Mouse (Mus musculus): ENCODE measurements around the gene Ppp4r1. TPM values are rescaled to one million over a fixed set of nuclear protein-coding genes. Genes with fewer than 3 reads are reported as not detected.

Gene Ppp4r1
- polyA plus RNA-seq, 1 experiment from 2014 or later, result 8.0 TPM

DNA sequence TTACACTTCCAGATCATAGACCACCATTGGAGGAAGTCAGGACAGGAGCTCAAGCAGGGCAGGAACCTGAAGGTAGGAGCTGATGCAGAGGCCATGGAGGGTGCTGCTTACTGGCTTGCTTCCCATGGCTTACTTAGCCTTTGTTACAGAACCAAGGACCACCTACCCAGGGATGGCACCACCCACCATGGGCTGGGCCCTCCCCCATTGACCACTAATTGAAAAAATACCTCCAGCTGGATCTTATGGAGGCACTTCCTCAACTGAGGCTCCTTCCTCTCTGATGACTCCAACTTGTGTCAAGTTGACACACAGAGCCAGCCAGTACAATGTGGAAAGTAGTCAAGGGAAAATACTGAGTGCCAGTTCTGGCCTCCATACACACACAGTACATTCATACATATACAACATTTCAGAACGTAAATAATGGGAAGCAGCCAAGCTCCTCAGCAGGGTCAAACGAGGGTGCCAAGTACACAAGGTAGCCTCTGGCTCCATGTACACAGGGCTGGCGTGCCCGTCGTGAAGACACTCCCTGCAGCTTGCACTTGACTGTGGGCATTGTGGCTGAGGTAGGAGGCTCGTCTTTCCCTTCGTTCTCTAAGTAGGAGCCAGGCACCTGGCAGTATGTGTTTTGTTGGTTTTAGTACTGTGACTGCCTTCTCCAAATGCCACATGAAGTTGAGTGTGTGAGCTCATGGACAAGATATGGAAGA is 57.3 kb downstream of the Ppp4r1 start:
- H3K4me3 ChIP-seq (ENCODE audit: low read depth, low read length), result no peak overlapping the region
- no peaks in the 10 kb centered on the region for H3K27me3 ChIP-seq (ENCODE audit: insufficient read depth, low read length)
- no peak for DNase-seq
- WGBS (ENCODE audit: insufficient replicate concordance), result 76% methylated on average over 7 of the region's 7 CpGs
- no peak for ATAC-seq
- no peaks in the 10 kb centered on the region for H3K4me1 ChIP-seq (ENCODE audit: insufficient read depth)
- peaks cover 70% of the 10 kb centered on the region for H3K36me3 ChIP-seq (replicated peaks; ENCODE audit: insufficient read depth, low read length)
- H3K9me3 ChIP-seq (ENCODE audit: low read length), result no peaks in the 10 kb centered on the region
- H3K9ac ChIP-seq (replicated peaks), result no peak overlapping the region
- no peak overlapping the region for H3K27ac ChIP-seq (ENCODE audit: low read depth)
- no peak overlapping the region for H3K4me2 ChIP-seq (ENCODE audit: low read depth, low read length)
- TF ChIP-seq CTCF (IDR thresholded peaks at IDR 0.05; ENCODE audit: low read depth) (no peak), EP300 (IDR thresholded peaks at IDR 0.05; ENCODE audit: low read depth) (no peak)

GRCm38 (mm10) chr17:65842669-65843381 is 60.5 kb downstream of the Ppp4r1 start:
- H3K27me3 ChIP-seq (ENCODE audit: insufficient read depth, low read length), result no peaks in the 10 kb centered on the region
- peaks cover 54% of the 10 kb centered on the region for H3K36me3 ChIP-seq (replicated peaks; ENCODE audit: insufficient read depth, low read length)
- no peak overlapping the region for H3K4me2 ChIP-seq (ENCODE audit: low read depth, low read length)
- no peak for ATAC-seq
- TF ChIP-seq CTCF (IDR thresholded peaks at IDR 0.05; ENCODE audit: low read depth) (no peak), EP300 (IDR thresholded peaks at IDR 0.05; ENCODE audit: low read depth) (no peak)
- no peaks in the 10 kb centered on the region for H3K9me3 ChIP-seq (ENCODE audit: low read length)
- H3K27ac ChIP-seq (ENCODE audit: low read depth), result no peak overlapping the region
- WGBS (ENCODE audit: insufficient replicate concordance), result 86% methylated on average over 10 of the region's 10 CpGs
- no peak overlapping the region for H3K9ac ChIP-seq (replicated peaks)
- DNase-seq, result no peak
- no peak overlapping the region for H3K4me3 ChIP-seq (ENCODE audit: low read depth, low read length)
- no peaks in the 10 kb centered on the region for H3K4me1 ChIP-seq (ENCODE audit: insufficient read depth)

GRCm38 (mm10) chr17:65845423-65845822 is 63.0 kb downstream of the Ppp4r1 start:
- ATAC-seq (no peak), DNase-seq (no peak)
- no peak overlapping the region for H3K4me2 ChIP-seq (ENCODE audit: low read depth, low read length)
- H3K9ac ChIP-seq (replicated peaks), result no peak overlapping the region
- no peaks in the 10 kb centered on the region for H3K4me1 ChIP-seq (ENCODE audit: insufficient read depth)
- no peak overlapping the region for H3K27ac ChIP-seq (ENCODE audit: low read depth)
- H3K9me3 ChIP-seq (ENCODE audit: low read length), result no peaks in the 10 kb centered on the region
- 84% methylated on average over 6 of the region's 6 CpGs for whole genome bisulfite sequencing (ENCODE audit: insufficient replicate concordance)
- no peak overlapping the region for H3K4me3 ChIP-seq (ENCODE audit: low read depth, low read length)
- peaks cover 52% of the 10 kb centered on the region for H3K36me3 ChIP-seq (replicated peaks; ENCODE audit: insufficient read depth, low read length)
- no peak for TF ChIP-seq EP300 (IDR thresholded peaks at IDR 0.05; ENCODE audit: low read depth)
- no peak for TF ChIP-seq CTCF (IDR thresholded peaks at IDR 0.05; ENCODE audit: low read depth)
- H3K27me3 ChIP-seq (ENCODE audit: insufficient read depth, low read length), result no peaks in the 10 kb centered on the region

- DNase-seq (no peak), ATAC-seq (no peak)
- no peaks in the 10 kb centered on the region for H3K9me3 ChIP-seq (ENCODE audit: low read length)
- H3K27ac ChIP-seq (ENCODE audit: low read depth), result no peak overlapping the region
- H3K27me3 ChIP-seq (ENCODE audit: insufficient read depth, low read length), result no peaks in the 10 kb centered on the region
- TF ChIP-seq EP300 (IDR thresholded peaks at IDR 0.05; ENCODE audit: low read depth), result no peak
- no peak for TF ChIP-seq CTCF (IDR thresholded peaks at IDR 0.05; ENCODE audit: low read depth)
- no peak overlapping the region for H3K9ac ChIP-seq (replicated peaks)
- H3K4me3 ChIP-seq (ENCODE audit: low read depth, low read length), result no peak overlapping the region
- H3K4me1 ChIP-seq (ENCODE audit: insufficient read depth), result no peaks in the 10 kb centered on the region
- WGBS (ENCODE audit: insufficient replicate concordance), result 83% methylated on average over 11 of the region's 11 CpGs
- H3K36me3 ChIP-seq (replicated peaks; ENCODE audit: insufficient read depth, low read length), result peaks cover 52% of the 10 kb centered on the region
- H3K4me2 ChIP-seq (ENCODE audit: low read depth, low read length), result no peak overlapping the region
These were observed 65.5 kb downstream of the Ppp4r1 start for GRCm38 (mm10) chr17:65847694-65848449.

GRCm38 (mm10) chr17:65850487-65850886 is 68.1 kb downstream of the Ppp4r1 start:
- Histone ChIP-seq H3K27me3 (ENCODE audit: insufficient read depth, low read length) (no peaks in the 10 kb centered on the region), H3K9ac (replicated peaks) (no peak overlapping the region), H3K9me3 (ENCODE audit: low read length) (no peaks in the 10 kb centered on the region), H3K4me3 (ENCODE audit: low read depth, low read length) (no peak overlapping the region), H3K4me2 (ENCODE audit: low read depth, low read length) (no peak overlapping the region), H3K36me3 (replicated peaks; ENCODE audit: insufficient read depth, low read length) (peaks cover 50% of the 10 kb centered on the region), H3K4me1 (ENCODE audit: insufficient read depth) (no peaks in the 10 kb centered on the region), H3K27ac (ENCODE audit: low read depth) (no peak overlapping the region)
- no peak for ATAC-seq
- WGBS (ENCODE audit: insufficient replicate concordance), result 86% methylated on average over 17 of the region's 17 CpGs
- DNase-seq, result no peak
- TF ChIP-seq EP300 (IDR thresholded peaks at IDR 0.05; ENCODE audit: low read depth), result no peak
- TF ChIP-seq CTCF (IDR thresholded peaks at IDR 0.05; ENCODE audit: low read depth), result no peak

- H3K36me3 ChIP-seq (replicated peaks; ENCODE audit: insufficient read depth, low read length), result peaks cover 60% of the 10 kb centered on the region
- no peak overlapping the region for H3K4me2 ChIP-seq (ENCODE audit: low read depth, low read length)
- no peaks in the 10 kb centered on the region for H3K4me1 ChIP-seq (ENCODE audit: insufficient read depth)
- TF ChIP-seq EP300 (IDR thresholded peaks at IDR 0.05; ENCODE audit: low read depth), result no peak
- TF ChIP-seq CTCF (IDR thresholded peaks at IDR 0.05; ENCODE audit: low read depth), result peak; percentile 29; the same call in 1 of the 2 replicates
- H3K27me3 ChIP-seq (ENCODE audit: insufficient read depth, low read length), result no peaks in the 10 kb centered on the region
- no peak overlapping the region for H3K9ac ChIP-seq (replicated peaks)
- H3K27ac ChIP-seq (ENCODE audit: low read depth), result no peak overlapping the region
- WGBS (ENCODE audit: insufficient replicate concordance), result 93% methylated on average over 6 of the region's 6 CpGs
- no peak overlapping the region for H3K4me3 ChIP-seq (ENCODE audit: low read depth, low read length)
- H3K9me3 ChIP-seq (ENCODE audit: low read length), result no peaks in the 10 kb centered on the region
- DNase-seq, result no peak
- no peak for ATAC-seq
These were observed 69.4 kb downstream of the Ppp4r1 start for GRCm38 (mm10) chr17:65851749-65852148.
